Mouse (Mus musculus): Measurements from ENCODE around the gene Wt1. TPM values are rescaled to one million over a fixed set of nuclear protein-coding genes. Genes with fewer than 3 reads are reported as not detected.

Wt1 gene
- polyA plus RNA-seq, 1 experiment from 2014 or later, result 26.1 TPM

DNA sequence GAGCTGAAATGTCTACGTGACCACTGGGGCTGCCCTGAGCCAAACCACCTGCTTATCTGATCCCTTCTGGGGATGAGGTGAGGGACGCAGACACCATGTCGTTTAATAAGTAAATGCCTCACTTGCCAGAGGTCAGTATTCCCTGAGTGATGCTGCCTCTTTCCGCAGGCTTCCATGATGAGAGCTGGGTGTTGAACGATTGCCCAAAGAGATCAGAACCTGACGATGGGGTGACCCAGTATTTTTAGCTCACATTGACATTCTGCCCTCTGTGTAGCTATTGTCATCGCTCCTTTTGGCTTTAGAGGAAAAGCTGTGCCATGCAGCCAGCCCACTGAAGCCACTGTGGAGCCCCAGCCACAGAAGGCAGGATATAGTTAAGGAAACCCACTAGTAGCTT is 13.1 kb downstream of the Wt1 start:
- WGBS, result 28% methylated on average over 7 of the region's 7 CpGs
- Histone ChIP-seq H3K9ac (no peak overlapping the region), H3K4me2 (peak overlapping the region; percentile 22), H3K36me3 (no peaks in the 10 kb centered on the region), H3K27ac (replicated peaks) (peak overlapping the region; percentile 55), H3K9me3 (no peaks in the 10 kb centered on the region), H3K4me3 (no peak overlapping the region), H3K4me1 (peaks cover 34% of the 10 kb centered on the region), H3K27me3 (replicated peaks) (peaks cover 53% of the 10 kb centered on the region)
- no peak for ATAC-seq (ENCODE audit: extremely low read depth, insufficient number of reproducible peaks, low FRiP score, low TSS enrichment)

DNA sequence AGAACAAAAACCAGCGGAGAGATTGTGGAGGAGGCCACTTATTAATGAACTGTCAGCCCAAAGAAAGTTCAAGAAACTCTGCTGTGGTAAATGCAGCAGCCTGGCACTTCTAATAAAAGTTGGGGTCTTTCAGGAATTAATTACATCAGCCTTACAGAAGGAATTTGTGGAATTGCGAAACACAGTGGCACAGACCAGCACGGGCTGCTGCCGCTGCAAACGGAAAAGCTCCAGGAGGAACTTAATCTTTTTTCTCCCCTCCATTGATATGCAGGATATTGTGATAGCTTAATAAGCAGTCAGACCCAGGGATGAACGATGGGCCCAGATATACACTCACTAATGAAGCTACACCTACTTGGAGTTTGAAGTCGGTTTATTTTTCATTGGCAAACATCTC is 15.0 kb downstream of the Wt1 start:
- no peak for ATAC-seq (ENCODE audit: extremely low read depth, insufficient number of reproducible peaks, low FRiP score, low TSS enrichment)
- Histone ChIP-seq H3K4me1 (peaks cover 28% of the 10 kb centered on the region), H3K27ac (replicated peaks) (peak overlapping the region; percentile 46), H3K36me3 (no peaks in the 10 kb centered on the region), H3K27me3 (replicated peaks) (peaks cover 34% of the 10 kb centered on the region), H3K9me3 (no peaks in the 10 kb centered on the region), H3K9ac (no peak overlapping the region), H3K4me3 (no peak overlapping the region), H3K4me2 (no peak overlapping the region)
- 50% methylated on average over 7 of the region's 7 CpGs for WGBS

DNA sequence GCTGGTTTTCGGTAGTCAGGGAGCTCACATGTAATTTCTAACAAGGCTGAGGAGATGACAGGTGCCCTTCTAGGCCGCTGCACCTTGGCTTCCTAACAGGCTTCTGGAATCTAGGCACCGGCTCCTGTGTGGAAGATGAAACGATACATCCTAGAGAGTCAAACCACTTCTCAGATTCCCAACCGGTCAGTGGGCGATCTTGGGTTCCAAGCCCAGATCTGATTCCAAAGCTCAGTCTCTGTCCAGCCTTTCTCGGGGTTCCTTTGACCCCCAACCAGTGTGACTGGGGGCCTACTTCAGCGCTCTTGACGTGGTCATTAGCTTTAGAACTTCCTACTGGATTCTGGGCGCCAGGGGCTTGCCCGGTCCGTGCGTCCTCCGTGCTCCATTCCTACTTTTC is 17.4 kb downstream of the Wt1 start:
- WGBS, result 85% methylated on average over 14 of the region's 14 CpGs
- no peak overlapping the region for H3K4me3 ChIP-seq
- H3K27me3 ChIP-seq (replicated peaks), result peaks cover 10% of the 10 kb centered on the region; the same call in 1 of the 2 replicates
- no peak overlapping the region for H3K27ac ChIP-seq (replicated peaks)
- no peaks in the 10 kb centered on the region for H3K36me3 ChIP-seq
- H3K9me3 ChIP-seq, result no peaks in the 10 kb centered on the region
- H3K4me2 ChIP-seq, result no peak overlapping the region
- no peak overlapping the region for H3K9ac ChIP-seq
- no peak for ATAC-seq (ENCODE audit: extremely low read depth, insufficient number of reproducible peaks, low FRiP score, low TSS enrichment)
- peaks cover 30% of the 10 kb centered on the region for H3K4me1 ChIP-seq

DNA sequence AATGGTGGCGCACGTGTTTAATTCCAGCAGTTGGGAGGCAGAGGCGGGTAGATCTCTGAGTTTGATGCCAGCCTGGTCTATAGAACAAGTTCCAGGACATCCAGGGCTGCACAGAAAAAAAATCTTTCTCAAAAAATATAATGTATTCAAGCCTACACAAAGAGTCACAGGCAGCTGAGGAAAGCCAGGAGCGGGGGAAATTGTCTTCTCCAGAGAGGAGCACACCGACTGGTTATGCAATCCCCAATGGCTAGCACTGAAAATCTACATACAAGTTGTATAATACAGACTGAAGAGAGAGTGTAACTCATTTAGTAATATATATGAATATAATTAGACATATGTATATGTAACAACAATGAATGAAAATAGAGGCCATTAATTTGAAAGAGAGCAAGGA is 25.2 kb downstream of the Wt1 start:
- WGBS, result 81% methylated on average over 5 of the region's 5 CpGs
- Histone ChIP-seq H3K4me2 (no peak overlapping the region), H3K9ac (no peak overlapping the region), H3K36me3 (0 out of 2 replicates have a peak, but pooled peaks cover 3% of the 10 kb centered on the region), H3K27ac (replicated peaks) (no peak overlapping the region), H3K4me3 (no peak overlapping the region), H3K27me3 (replicated peaks) (no peaks in the 10 kb centered on the region), H3K9me3 (no peaks in the 10 kb centered on the region), H3K4me1 (peaks cover 15% of the 10 kb centered on the region)
- no peak for ATAC-seq (ENCODE audit: extremely low read depth, insufficient number of reproducible peaks, low FRiP score, low TSS enrichment)

DNA sequence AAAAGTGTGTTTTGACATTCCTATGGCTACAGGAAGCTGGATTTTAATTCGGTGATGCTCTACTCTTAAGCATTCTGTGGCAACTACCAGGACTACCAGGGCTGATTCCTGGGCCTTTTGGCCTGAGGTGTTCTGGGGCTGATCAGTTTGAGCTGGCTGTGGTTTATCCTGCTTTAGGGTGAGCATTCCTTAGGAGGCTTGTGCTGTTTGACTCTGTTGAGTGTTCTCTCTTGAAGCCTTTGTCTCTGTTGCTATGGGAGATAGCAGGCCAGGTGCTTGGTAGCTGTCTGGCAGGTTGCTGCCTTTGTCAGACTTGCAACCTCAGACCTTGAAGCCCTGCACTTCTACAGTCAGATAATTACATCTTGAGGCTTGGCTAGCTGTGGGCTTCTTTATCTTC is 26.7 kb downstream of the Wt1 start:
- H3K9ac ChIP-seq, result no peak overlapping the region
- 0 out of 2 replicates have a peak, but pooled peaks cover 3% of the 10 kb centered on the region for H3K36me3 ChIP-seq
- no peak for ATAC-seq (ENCODE audit: extremely low read depth, insufficient number of reproducible peaks, low FRiP score, low TSS enrichment)
- H3K4me3 ChIP-seq, result no peak overlapping the region
- no peak overlapping the region for H3K4me2 ChIP-seq
- H3K9me3 ChIP-seq, result no peaks in the 10 kb centered on the region
- 0 out of 2 replicates have a peak overlapping the region, but pooled peaks have one; percentile 8 for H3K27ac ChIP-seq (replicated peaks)
- H3K27me3 ChIP-seq (replicated peaks), result no peaks in the 10 kb centered on the region
- peaks cover 8% of the 10 kb centered on the region for H3K4me1 ChIP-seq
- WGBS, result 63% methylated on average over 1 of the region's 1 CpGs

DNA sequence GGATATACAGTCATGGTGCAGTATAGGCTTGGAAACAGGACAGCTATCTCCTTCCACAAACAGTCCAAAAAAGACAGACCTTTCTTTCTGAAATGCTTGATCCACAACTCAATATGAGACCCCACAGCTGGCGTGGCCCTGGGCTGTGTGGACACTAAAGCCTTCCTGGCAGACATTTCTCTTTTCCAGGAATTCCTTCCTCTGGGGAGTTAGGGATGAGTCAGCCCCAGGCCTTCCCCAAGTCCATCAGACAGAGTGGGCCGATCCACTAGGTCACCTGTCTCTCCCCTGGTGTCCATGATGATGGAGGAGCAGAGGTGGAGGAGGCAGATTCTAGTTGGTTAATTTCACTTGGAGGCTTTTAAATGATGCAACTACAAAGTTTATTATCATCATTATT is 34.6 kb downstream of the Wt1 start:
- 63% methylated on average over 2 of the region's 2 CpGs for WGBS
- no peak for ATAC-seq (ENCODE audit: extremely low read depth, insufficient number of reproducible peaks, low FRiP score, low TSS enrichment)
- Histone ChIP-seq H3K36me3 (no peaks in the 10 kb centered on the region), H3K9ac (no peak overlapping the region), H3K4me3 (no peak overlapping the region), H3K9me3 (no peaks in the 10 kb centered on the region), H3K4me2 (no peak overlapping the region), H3K4me1 (peaks cover 11% of the 10 kb centered on the region), H3K27me3 (replicated peaks) (no peaks in the 10 kb centered on the region), H3K27ac (replicated peaks) (no peak overlapping the region)

DNA sequence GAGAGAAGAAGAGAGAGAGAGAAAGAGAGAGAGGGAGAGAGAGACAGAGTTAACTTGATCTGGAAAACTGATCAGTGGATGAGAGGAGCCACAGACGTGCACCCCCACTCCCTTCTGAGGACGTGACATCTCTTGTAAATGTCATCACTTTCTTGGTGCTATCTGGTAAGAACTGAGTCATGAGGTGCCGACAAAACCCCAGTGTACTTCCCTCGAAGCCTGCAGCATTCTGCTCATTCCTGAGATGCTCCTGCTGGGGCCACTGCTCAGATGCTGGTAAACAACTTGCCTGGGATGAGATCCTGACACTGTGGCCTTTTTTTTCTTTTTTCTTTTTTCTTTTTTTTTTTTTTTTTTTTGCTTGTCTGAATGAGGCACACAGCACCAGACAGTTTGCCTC is 36.4 kb downstream of the Wt1 start:
- Histone ChIP-seq H3K4me2 (peak overlapping the region; percentile 48), H3K4me3 (peak overlapping the region; percentile 19), H3K9me3 (no peaks in the 10 kb centered on the region), H3K27ac (replicated peaks) (0 out of 2 replicates have a peak overlapping the region, but pooled peaks have one; percentile 58), H3K4me1 (peaks cover 11% of the 10 kb centered on the region), H3K27me3 (replicated peaks) (no peaks in the 10 kb centered on the region), H3K36me3 (peaks cover 7% of the 10 kb centered on the region), H3K9ac (no peak overlapping the region)
- 0 out of 2 replicates have a peak, but pooled peaks have one; percentile 37 for ATAC-seq (ENCODE audit: extremely low read depth, insufficient number of reproducible peaks, low FRiP score, low TSS enrichment)
- 4% methylated on average over 4 of the region's 4 CpGs for WGBS

- Histone ChIP-seq H3K4me2 (no peak overlapping the region), H3K27ac (replicated peaks) (no peak overlapping the region), H3K9me3 (no peaks in the 10 kb centered on the region), H3K36me3 (peaks cover 19% of the 10 kb centered on the region), H3K27me3 (replicated peaks) (no peaks in the 10 kb centered on the region), H3K9ac (no peak overlapping the region), H3K4me3 (no peak overlapping the region), H3K4me1 (peaks cover 4% of the 10 kb centered on the region)
- ATAC-seq (ENCODE audit: extremely low read depth, insufficient number of reproducible peaks, low FRiP score, low TSS enrichment), result no peak
- WGBS, result 69% methylated on average over 3 of the region's 3 CpGs
Measured at GRCm38 (mm10) chr2:105168137-105168536, 41.8 kb downstream of the Wt1 start.

- Histone ChIP-seq H3K4me3 (no peak overlapping the region), H3K27ac (replicated peaks) (no peak overlapping the region), H3K36me3 (peaks cover 15% of the 10 kb centered on the region), H3K9me3 (0 out of 2 replicates have a peak, but pooled peaks cover 8% of the 10 kb centered on the region), H3K9ac (no peak overlapping the region), H3K4me2 (no peak overlapping the region), H3K27me3 (replicated peaks) (no peaks in the 10 kb centered on the region), H3K4me1 (no peaks in the 10 kb centered on the region)
- ATAC-seq (ENCODE audit: extremely low read depth, insufficient number of reproducible peaks, low FRiP score, low TSS enrichment), result no peak
- WGBS, result 63% methylated on average over 2 of the region's 2 CpGs
Measured at GRCm38 (mm10) chr2:105174254-105174653, 47.9 kb downstream of the Wt1 start.

DNA sequence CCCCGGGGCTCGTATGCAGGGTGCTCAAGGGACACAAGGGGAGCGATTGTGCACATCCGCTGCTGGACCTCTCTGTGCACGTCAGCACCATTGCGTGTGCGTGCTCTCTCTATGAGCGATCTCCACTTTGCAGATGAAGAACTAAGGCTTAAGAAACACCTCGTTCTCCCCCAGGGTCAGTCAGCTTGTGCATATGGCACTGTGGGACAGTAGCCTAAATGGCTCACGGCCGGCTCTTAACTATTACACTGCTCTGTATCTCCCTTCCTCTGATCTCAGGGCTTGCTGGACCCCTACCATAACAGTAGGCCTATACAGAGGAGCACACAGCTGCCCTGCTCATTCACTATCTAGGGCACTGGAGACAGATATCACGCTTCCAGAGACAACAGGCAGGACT is 52.5 kb downstream of the Wt1 start:
- 71% methylated on average over 12 of the region's 12 CpGs for WGBS
- no peak overlapping the region for H3K4me3 ChIP-seq
- peaks cover 5% of the 10 kb centered on the region for H3K4me1 ChIP-seq
- H3K9ac ChIP-seq, result no peak overlapping the region
- 0 out of 2 replicates have a peak, but pooled peaks cover 8% of the 10 kb centered on the region for H3K9me3 ChIP-seq
- no peak for ATAC-seq (ENCODE audit: extremely low read depth, insufficient number of reproducible peaks, low FRiP score, low TSS enrichment)
- no peak overlapping the region for H3K4me2 ChIP-seq
- peaks cover 11% of the 10 kb centered on the region for H3K36me3 ChIP-seq
- no peak overlapping the region for H3K27ac ChIP-seq (replicated peaks)
- H3K27me3 ChIP-seq (replicated peaks), result 0 out of 2 replicates have a peak, but pooled peaks cover 3% of the 10 kb centered on the region

DNA sequence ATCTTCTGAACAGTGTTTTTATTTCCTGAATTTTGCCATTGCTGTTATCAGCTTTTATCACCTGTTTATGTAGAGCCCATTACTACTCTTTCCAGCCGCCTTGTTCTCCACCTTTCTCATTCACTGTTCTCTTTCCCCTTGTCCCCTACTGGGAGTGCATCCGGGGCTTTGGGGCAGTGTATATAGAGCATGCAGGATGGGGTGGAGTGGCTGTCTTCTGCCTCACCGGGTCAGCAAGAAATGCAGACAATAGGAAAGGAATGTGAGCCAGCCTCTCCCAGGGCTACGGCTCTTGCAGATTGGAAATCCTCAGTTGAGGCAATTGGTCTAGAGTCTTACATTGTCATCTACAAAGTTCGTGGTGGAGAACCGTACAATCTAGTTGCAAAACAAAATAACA is 56.2 kb downstream of the Wt1 start:
- ATAC-seq (ENCODE audit: extremely low read depth, insufficient number of reproducible peaks, low FRiP score, low TSS enrichment), result no peak
- Histone ChIP-seq H3K36me3 (no peaks in the 10 kb centered on the region), H3K27me3 (replicated peaks) (0 out of 2 replicates have a peak, but pooled peaks cover 3% of the 10 kb centered on the region), H3K9ac (no peak overlapping the region), H3K4me1 (peaks cover 11% of the 10 kb centered on the region), H3K4me3 (no peak overlapping the region), H3K9me3 (no peaks in the 10 kb centered on the region), H3K4me2 (no peak overlapping the region), H3K27ac (replicated peaks) (no peak overlapping the region)
- 37% methylated on average over 6 of the region's 6 CpGs for WGBS

DNA sequence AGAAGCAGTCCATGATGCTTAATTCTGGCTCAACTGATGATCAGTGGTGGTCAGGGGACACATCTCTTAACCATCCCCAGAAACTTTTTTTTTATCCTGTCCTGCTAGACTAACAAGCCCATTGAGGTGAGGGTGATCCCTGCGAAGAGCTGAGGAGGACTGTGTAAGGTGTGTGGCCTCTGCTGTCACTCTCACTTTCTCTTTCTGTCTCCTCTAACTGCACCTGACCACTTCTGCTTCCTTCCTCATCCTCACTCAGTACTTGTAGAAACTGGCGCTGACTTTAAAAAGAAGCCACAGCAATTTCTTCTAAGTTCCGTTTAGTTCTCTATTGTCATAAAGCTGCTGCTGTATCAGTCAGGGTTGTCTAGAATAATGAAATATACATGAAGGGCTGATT is 58.8 kb downstream of the Wt1 start:
- Histone ChIP-seq H3K4me1 (peaks cover 12% of the 10 kb centered on the region), H3K27ac (replicated peaks) (no peak overlapping the region), H3K9ac (no peak overlapping the region), H3K36me3 (no peaks in the 10 kb centered on the region), H3K27me3 (replicated peaks) (0 out of 2 replicates have a peak, but pooled peaks cover 3% of the 10 kb centered on the region), H3K9me3 (no peaks in the 10 kb centered on the region), H3K4me2 (no peak overlapping the region), H3K4me3 (no peak overlapping the region)
- ATAC-seq (ENCODE audit: extremely low read depth, insufficient number of reproducible peaks, low FRiP score, low TSS enrichment), result no peak
- 77% methylated on average over 3 of the region's 3 CpGs for WGBS

All from heart, embryonic 13.5 days (tissue).